Mouse (Mus musculus) hindbrain, embryonic 15.5 days (tissue): Measurements from ENCODE around the gene Asb14. TPM values are rescaled to one million over a fixed set of nuclear protein-coding genes. Genes with fewer than 3 reads are reported as not detected.

Experiments
- polyA plus RNA-seq: library from polyadenylated mRNA; unstranded; fragments of >200 nt; fragmentation: Nextera tagmentation; extraction: Ambion mirVana; gene quantifications from 2 replicates; pipeline ENCODE4 v1.2.1, GENCODE M21; 2015

Gene Asb14
- polyA plus RNA-seq, 1 experiment from 2014 or later, result 0.29 TPM

Other genes with a start within 250 kb of the Asb14 start
- 11.1 and 11.8 TPM in 2 replicates for gene Pde12, start 224.7 kb upstream of the Asb14 start, polyA plus RNA-seq
- gene Dnah12, start 201.3 kb upstream of the Asb14 start, polyA plus RNA-seq, result 0.07 and 0.09 TPM in 2 replicates
- 51.5 and 58.6 TPM in 2 replicates for gene Appl1, start 76.7 kb downstream of the Asb14 start, polyA plus RNA-seq
- 0.16 and 0.33 TPM in 2 replicates for gene Hesx1, start 99.9 kb downstream of the Asb14 start, polyA plus RNA-seq
- 2.7 and 3.2 TPM in 2 replicates for gene Il17rd, start 144.4 kb downstream of the Asb14 start, polyA plus RNA-seq
- 11.0 and 12.7 TPM in 2 replicates for gene Arhgef3, start 220.3 kb downstream of the Asb14 start, polyA plus RNA-seq